Mouse (Mus musculus): ENCODE results near the gene Man1a2. TPM values are rescaled to one million over a fixed set of nuclear protein-coding genes. Genes with fewer than 3 reads are reported as not detected.

Man1a2 gene
- polyA plus RNA-seq, 1 experiment = 11.2 TPM

DNA sequence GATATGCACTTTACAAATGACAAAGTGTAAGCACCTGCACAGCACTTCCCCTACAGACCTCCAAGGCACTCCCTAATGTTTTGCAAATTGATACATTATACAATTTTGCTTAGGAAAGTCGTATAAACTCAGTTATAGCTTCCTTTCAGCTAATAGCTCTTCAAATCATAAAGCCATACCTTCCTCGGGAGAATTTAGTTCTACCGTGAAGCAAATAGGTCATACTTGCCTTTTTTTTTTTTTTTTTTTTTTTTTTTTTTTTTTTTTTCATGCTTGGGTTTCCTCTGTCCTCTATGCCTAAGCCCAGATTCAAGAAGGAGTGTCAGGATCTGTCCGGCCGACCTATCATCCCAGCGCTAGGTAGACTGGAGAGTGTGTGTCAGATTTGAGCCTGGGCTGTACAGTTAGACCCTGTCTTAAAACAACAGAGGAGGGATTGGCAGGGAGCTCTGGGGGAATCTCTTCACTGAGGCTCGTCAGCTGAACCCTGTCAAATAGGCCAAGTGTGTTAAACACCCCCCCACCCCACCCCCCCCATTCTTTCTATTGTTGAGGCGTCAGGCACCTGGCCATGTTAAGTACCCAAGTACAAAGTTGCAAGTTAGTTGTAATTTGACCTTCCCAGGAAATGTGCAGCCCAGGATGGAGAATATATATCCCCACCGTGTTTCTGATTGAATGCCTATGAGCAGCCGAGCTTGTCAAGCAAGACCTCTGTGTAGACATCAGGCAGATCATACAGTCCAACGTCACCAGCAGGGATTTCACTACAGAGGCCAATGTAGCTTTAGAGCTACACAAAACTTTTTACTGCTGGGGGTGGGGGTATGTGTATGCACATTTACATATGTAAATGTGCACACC is 28.1 kb upstream of the Man1a2 start:
- TF ChIP-seq POLR2A (IDR thresholded peaks at IDR 0.05; ENCODE audit: borderline replicate concordance, extremely low read depth, low read depth, low read length) = no peak
- no peak for TF ChIP-seq CTCF (IDR thresholded peaks at IDR 0.05; ENCODE audit: insufficient read depth, low read length)
- no peak for DNase-seq
- WGBS = 65% methylated on average over 11 of the region's 11 CpGs
- Histone ChIP-seq H3K4me3 (replicated peaks; ENCODE audit: extremely low read depth, low read depth, low read length) (no peak overlapping the region), H3K4me1 (ENCODE audit: control insufficient read depth, insufficient read depth, low read length) (no peaks in the 10 kb centered on the region)

- TF ChIP-seq POLR2A (IDR thresholded peaks at IDR 0.05; ENCODE audit: borderline replicate concordance, extremely low read depth, low read depth, low read length) (no peak), CTCF (IDR thresholded peaks at IDR 0.05; ENCODE audit: insufficient read depth, low read length) (no peak)
- Histone ChIP-seq H3K4me1 (ENCODE audit: control insufficient read depth, insufficient read depth, low read length) (no peaks in the 10 kb centered on the region), H3K4me3 (replicated peaks; ENCODE audit: extremely low read depth, low read depth, low read length) (no peak overlapping the region)
- no peak for DNase-seq
- 26% methylated on average over 7 of the region's 7 CpGs for WGBS
Measured at GRCm38 (mm10) chr3:100712140-100712539, 26.8 kb upstream of the Man1a2 start.

- 28% methylated on average over 4 of the region's 4 CpGs for WGBS
- Histone ChIP-seq H3K4me3 (replicated peaks; ENCODE audit: extremely low read depth, low read depth, low read length) (no peak overlapping the region), H3K4me1 (ENCODE audit: control insufficient read depth, insufficient read depth, low read length) (no peaks in the 10 kb centered on the region; the same call in 1 of the 2 replicates)
- no peak for DNase-seq
- TF ChIP-seq POLR2A (IDR thresholded peaks at IDR 0.05; ENCODE audit: borderline replicate concordance, extremely low read depth, low read depth, low read length) (no peak), CTCF (IDR thresholded peaks at IDR 0.05; ENCODE audit: insufficient read depth, low read length) (no peak)
Measured at GRCm38 (mm10) chr3:100711486-100711885, 26.2 kb upstream of the Man1a2 start.

DNA sequence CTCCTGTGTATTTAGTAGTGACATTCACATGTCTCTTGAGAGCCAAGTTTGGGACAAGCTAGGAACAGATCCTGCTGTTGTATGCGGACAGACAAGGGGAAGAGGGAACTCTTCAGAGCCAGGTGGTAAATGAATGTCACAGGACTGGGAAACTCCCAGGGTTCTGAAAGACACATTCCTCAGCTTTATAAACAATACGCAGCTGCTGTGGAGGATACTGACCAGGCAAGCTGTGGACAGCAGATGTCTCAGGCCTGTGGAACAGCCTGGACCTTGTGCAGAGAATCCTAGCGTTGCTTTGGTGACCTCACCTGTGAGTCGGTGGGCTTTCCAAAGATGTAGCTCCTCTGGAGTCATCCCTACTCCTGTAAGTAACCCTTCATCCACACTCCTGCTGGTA is 21.8 kb upstream of the Man1a2 start:
- no peak overlapping the region for H3K4me3 ChIP-seq (replicated peaks; ENCODE audit: extremely low read depth, low read depth, low read length)
- no peaks in the 10 kb centered on the region; the same call in 1 of the 2 replicates for H3K4me1 ChIP-seq (ENCODE audit: control insufficient read depth, insufficient read depth, low read length)
- no peak for TF ChIP-seq POLR2A (IDR thresholded peaks at IDR 0.05; ENCODE audit: borderline replicate concordance, extremely low read depth, low read depth, low read length)
- DNase-seq = no peak
- 60% methylated on average over 4 of the region's 4 CpGs for WGBS

GRCm38 (mm10) chr3:100705128-100705667 is 19.9 kb upstream of the Man1a2 start:
- TF ChIP-seq POLR2A (IDR thresholded peaks at IDR 0.05; ENCODE audit: borderline replicate concordance, extremely low read depth, low read depth, low read length) (no peak), CTCF (IDR thresholded peaks at IDR 0.05; ENCODE audit: insufficient read depth, low read length) (no peak)
- WGBS = 56% methylated on average over 11 of the region's 11 CpGs
- Histone ChIP-seq H3K4me1 (ENCODE audit: control insufficient read depth, insufficient read depth, low read length) (no peaks in the 10 kb centered on the region; the same call in 1 of the 2 replicates), H3K4me3 (replicated peaks; ENCODE audit: extremely low read depth, low read depth, low read length) (no peak overlapping the region)
- no peak for DNase-seq

- no peak overlapping the region for H3K4me3 ChIP-seq (replicated peaks; ENCODE audit: extremely low read depth, low read depth, low read length)
- no peak for DNase-seq
- no peak for TF ChIP-seq POLR2A (IDR thresholded peaks at IDR 0.05; ENCODE audit: borderline replicate concordance, extremely low read depth, low read depth, low read length)
- TF ChIP-seq CTCF (IDR thresholded peaks at IDR 0.05; ENCODE audit: insufficient read depth, low read length) = no peak
- WGBS = 66% methylated on average over 22 of the region's 22 CpGs
- no peaks in the 10 kb centered on the region; the same call in 1 of the 2 replicates for H3K4me1 ChIP-seq (ENCODE audit: control insufficient read depth, insufficient read depth, low read length)
Measured at GRCm38 (mm10) chr3:100703847-100704644, 18.7 kb upstream of the Man1a2 start.

DNA sequence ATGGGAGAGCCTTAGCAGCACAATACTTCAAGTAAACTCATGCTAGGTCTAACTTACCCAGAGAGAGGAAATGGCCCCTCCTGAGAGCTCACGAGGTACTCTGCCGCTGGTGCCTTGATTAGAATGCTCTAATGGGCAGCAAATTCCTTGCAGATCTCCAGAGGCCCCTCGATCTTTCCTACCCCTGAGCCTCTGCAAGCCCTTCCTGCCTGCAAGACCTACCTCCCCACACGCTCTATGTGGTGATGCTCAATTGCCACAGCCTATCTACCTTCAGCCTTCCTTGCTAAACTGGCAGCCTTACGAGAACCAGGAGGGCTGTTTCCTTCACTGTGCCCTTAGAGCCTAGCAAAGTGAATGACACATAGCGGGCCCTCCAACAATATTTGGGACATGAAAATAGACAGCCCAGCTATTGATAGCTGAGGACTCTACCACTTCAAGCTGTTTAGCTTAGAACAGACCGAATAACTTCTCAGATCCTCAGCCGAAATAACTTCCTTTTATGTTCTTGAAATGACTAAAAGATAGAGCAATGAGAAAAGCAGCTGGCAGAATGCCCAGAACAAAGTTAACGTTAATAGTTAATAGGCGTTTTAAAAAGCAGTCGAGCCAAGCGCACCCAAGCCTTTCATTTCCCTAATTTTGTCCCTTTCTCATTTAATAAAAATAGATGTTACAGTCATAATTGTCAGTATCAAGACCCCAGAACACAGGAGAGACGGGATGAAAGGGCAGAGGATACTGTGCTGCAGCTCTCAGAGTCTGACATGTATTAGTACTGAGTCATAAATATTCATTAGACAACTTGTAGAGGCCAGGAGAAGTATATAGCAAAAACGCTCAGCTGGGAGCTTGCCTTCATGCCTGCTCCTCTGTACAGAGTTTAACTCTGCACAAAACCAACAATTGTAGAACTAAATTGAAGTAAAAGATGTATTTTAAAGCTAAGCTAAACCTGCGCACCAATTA is 17.9 kb upstream of the Man1a2 start:
- no peak for DNase-seq
- 25% methylated on average over 15 of the region's 15 CpGs for WGBS

DNA sequence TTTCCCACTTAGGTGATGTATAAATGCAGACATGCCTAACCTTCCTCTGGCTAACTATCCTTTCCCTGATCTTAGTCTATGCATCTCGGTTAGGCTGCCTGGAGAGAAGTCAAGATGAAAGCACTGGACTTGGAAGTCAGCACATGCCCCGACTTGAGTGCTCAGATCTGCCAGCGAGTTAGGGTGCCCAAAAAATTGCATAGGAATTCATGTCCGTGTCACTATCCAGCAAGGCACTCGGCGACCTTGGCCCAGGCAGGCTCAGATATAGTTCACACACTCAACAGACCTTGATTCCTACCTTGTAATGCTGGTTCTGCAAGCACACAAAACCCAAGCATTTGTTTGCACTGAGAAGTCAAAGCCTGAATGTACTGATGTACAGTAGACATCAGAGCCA is 3.4 kb upstream of the Man1a2 start:
- Histone ChIP-seq H3K4me3 (replicated peaks; ENCODE audit: extremely low read depth, low read depth, low read length) (no peak overlapping the region), H3K4me1 (ENCODE audit: control insufficient read depth, insufficient read depth, low read length) (no peaks in the 10 kb centered on the region)
- DNase-seq = no peak
- TF ChIP-seq CTCF (IDR thresholded peaks at IDR 0.05; ENCODE audit: insufficient read depth, low read length) (no peak), POLR2A (IDR thresholded peaks at IDR 0.05; ENCODE audit: borderline replicate concordance, extremely low read depth, low read depth, low read length) (no peak)
- WGBS = 79% methylated on average over 6 of the region's 6 CpGs

More for the DNA sequence above, 17.9 kb upstream of the Man1a2 start:
- Histone ChIP-seq H3K4me3 (replicated peaks; ENCODE audit: extremely low read depth, low read depth, low read length) (no peak overlapping the region), H3K4me1 (ENCODE audit: control insufficient read depth, insufficient read depth, low read length) (no peaks in the 10 kb centered on the region; the same call in 1 of the 2 replicates)
- TF ChIP-seq POLR2A (IDR thresholded peaks at IDR 0.05; ENCODE audit: borderline replicate concordance, extremely low read depth, low read depth, low read length) (no peak), CTCF (IDR thresholded peaks at IDR 0.05; ENCODE audit: insufficient read depth, low read length) (no peak)
